Mouse (Mus musculus): ENCODE measurements around the gene Wnk2.
A peak's percentile ranks its signal among the peaks of the same experiment; 100 is the strongest.

The Wnk2 gene

GRCm38 (mm10) chr13:49178839-49179585 lies 31.2 kb upstream of the Wnk2 start:
- no peak for DNase-seq (ENCODE audit: low spot score in 2 of 2)

GRCm38 (mm10) chr13:49175509-49175908 lies 27.7 kb upstream of the Wnk2 start:
- DNase-seq (ENCODE audit: low spot score in 2 of 2), result no peak

GRCm38 (mm10) chr13:49172971-49173596 lies 25.3 kb upstream of the Wnk2 start:
- peak; percentile 56 to 58 for DNase-seq (ENCODE audit: low spot score in 2 of 2)

GRCm38 (mm10) chr13:49172335-49172734 lies 24.5 kb upstream of the Wnk2 start:
- DNase-seq (ENCODE audit: low spot score in 2 of 2), result no peak

GRCm38 (mm10) chr13:49171729-49172128 lies 23.9 kb upstream of the Wnk2 start:
- no peak for DNase-seq (ENCODE audit: low spot score in 2 of 2)

- no peak for DNase-seq (ENCODE audit: low spot score in 2 of 2)
Observed at GRCm38 (mm10) chr13:49170623-49171022, 22.8 kb upstream of the Wnk2 start.

- peak; percentile 40 to 47 for DNase-seq (ENCODE audit: low spot score in 2 of 2)
Observed at GRCm38 (mm10) chr13:49169448-49170207, 21.8 kb upstream of the Wnk2 start.

GRCm38 (mm10) chr13:49167081-49167480 lies 19.3 kb upstream of the Wnk2 start:
- no peak for DNase-seq (ENCODE audit: low spot score in 2 of 2)

GRCm38 (mm10) chr13:49163645-49164044 lies 15.8 kb upstream of the Wnk2 start:
- DNase-seq (ENCODE audit: low spot score in 2 of 2), result no peak

GRCm38 (mm10) chr13:49162722-49163121 lies 14.9 kb upstream of the Wnk2 start:
- no peak for DNase-seq (ENCODE audit: low spot score in 2 of 2)

GRCm38 (mm10) chr13:49161236-49161635 lies 13.4 kb upstream of the Wnk2 start:
- no peak for DNase-seq (ENCODE audit: low spot score in 2 of 2)

- DNase-seq (ENCODE audit: low spot score in 2 of 2), result no peak
Observed at GRCm38 (mm10) chr13:49158040-49158713, 10.4 kb upstream of the Wnk2 start.

GRCm38 (mm10) chr13:49156645-49157044 lies 8.8 kb upstream of the Wnk2 start:
- DNase-seq (ENCODE audit: low spot score in 2 of 2), result no peak

- DNase-seq (ENCODE audit: low spot score in 2 of 2), result no peak
Observed at GRCm38 (mm10) chr13:49154621-49155020, 6.8 kb upstream of the Wnk2 start.

- DNase-seq (ENCODE audit: low spot score in 2 of 2), result no peak
Observed at GRCm38 (mm10) chr13:49154028-49154427, 6.2 kb upstream of the Wnk2 start.

- no peak for DNase-seq (ENCODE audit: low spot score in 2 of 2)
Observed at GRCm38 (mm10) chr13:49148687-49149086, 873 bp upstream of the Wnk2 start.

GRCm38 (mm10) chr13:49147007-49147857 lies 582 bp downstream of the Wnk2 start:
- no peak for DNase-seq (ENCODE audit: low spot score in 2 of 2)

GRCm38 (mm10) chr13:49146698-49147006 lies 1.2 kb downstream of the Wnk2 start:
- no peak for DNase-seq (ENCODE audit: low spot score in 2 of 2)

GRCm38 (mm10) chr13:49146040-49146697 lies 1.6 kb downstream of the Wnk2 start:
- no peak for DNase-seq (ENCODE audit: low spot score in 2 of 2)

GRCm38 (mm10) chr13:49145396-49145795 lies 2.4 kb downstream of the Wnk2 start:
- no peak for DNase-seq (ENCODE audit: low spot score in 2 of 2)

GRCm38 (mm10) chr13:49144451-49144850 lies 3.4 kb downstream of the Wnk2 start:
- no peak for DNase-seq (ENCODE audit: low spot score in 2 of 2)
